Mouse (Mus musculus) mesoderm, embryonic 11.5 days (tissue): ENCODE data around the gene Gpx3.

Experiments used
- DNase-seq: peaks from one replicate; pipeline ENCODE4 v3.0.0-alpha.2; 2012; ENCODE audit warnings: low read depth, low spot score

The Gpx3 gene

DNA sequence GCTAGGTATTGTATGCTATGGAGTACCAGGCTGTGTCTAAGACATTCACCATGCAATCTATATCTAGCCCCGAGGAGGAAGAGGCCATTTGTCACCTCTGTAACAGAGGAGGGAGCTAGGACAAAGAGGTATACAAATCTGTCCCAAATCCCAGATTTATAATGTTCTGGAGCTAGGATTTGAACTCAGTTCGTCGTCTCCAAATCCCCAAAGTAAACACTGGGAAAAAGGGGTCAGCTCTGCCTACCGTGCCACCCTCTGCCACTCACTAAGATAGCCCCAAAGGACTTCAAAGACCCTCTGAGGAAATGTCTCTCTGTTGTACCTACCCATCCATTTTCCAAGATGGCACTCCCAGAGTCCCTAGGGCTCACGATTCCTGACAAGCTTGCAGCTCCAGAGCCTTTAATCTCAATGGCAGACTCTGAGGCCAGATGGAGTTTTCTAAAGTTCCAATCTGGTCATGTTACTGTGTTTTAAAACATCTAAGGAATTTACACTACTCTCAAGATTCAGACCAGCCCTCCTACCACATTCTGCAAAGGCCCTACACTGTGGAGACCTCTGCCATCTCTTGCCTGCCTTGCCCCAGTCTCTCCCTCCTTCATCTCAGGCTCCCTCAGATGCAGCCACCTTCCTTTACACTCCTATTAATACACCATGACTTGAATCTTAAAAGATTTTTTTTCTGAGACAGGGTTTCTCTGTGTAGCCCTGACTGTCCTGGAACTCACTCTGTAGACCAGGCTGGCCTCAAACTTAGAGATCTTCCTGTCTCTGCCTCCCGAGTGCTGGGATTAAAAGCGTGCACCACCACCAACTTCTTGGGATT is 9.6 kb downstream of the Gpx3 start:
- no peak for DNase-seq

DNA sequence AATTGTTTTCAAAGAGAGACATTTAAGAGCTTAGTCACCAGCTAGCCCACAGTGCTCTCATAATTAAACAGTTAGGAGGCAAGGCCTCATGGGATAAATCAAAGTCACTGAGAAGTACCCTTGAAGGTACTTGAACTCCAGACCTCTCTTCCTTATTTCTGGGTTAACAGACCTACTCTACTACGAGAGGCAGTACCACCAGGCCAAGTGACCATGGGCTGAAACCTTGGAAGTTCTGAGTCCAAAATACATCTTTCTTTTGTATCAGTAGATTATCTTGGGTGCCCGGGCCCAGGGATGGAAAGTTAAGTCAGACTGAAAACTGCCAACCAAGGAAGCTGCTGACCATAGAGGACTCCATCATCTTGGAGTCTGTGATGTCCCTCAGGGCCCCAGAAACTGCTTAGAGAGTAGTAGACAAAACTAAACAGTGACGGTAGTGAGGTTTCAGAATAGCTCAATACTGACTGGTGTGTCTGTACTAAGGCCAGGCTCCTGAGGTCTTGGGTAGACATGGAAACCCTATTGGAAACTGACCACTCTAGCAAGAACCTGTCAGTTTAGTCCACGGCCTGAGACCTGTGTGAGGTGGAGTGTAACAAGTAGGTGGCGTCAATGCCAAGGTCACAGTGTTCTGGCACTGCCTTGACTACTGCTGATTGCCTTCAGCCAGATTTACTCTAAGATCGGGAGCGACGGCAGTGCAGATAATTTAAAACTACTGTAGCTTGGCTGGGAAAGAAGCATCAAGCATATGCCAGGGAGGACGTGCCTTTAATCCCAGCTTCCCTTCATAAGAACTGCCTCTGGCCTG is 10.5 kb downstream of the Gpx3 start:
- no peak for DNase-seq

DNA sequence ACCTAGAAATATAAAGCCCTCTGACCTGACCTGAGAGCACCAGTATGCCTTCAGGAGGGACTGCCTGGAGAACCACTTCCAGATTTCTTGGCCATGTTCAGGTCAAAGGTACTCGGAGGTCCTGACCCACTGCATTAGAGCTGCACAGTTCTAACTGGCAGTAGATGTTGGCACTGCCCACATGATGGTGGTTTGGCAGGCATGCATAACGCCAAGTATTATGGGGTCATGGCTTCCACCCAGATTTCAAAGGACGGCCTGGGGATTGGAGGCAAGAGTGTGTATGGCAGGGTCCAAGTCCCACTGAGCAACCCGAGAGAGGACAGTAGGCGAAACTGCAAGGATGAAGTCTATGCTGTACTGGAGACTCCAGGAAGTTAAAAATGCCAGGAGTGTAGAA is 11.6 kb downstream of the Gpx3 start:
- DNase-seq, result no peak

DNA sequence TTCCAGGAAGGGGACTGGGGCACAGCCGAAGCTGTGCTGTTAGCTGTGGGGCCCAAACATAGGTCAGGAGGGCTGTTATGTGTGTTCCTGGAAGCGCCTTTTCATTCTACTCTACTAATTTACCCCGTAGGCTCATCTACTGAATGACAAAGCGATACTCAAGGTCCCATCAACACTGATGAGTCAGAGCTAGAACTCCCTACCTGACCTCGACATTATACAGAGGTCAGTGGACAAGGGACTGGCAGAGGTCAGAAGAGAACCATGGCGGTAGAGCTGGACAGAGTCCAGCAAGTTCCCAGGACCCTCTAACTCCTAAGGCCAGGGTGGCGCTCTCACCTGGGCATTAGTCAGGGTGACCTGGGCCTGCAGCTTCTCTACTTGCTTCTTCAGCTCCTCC is 15.2 kb downstream of the Gpx3 start:
- no peak for DNase-seq

DNA sequence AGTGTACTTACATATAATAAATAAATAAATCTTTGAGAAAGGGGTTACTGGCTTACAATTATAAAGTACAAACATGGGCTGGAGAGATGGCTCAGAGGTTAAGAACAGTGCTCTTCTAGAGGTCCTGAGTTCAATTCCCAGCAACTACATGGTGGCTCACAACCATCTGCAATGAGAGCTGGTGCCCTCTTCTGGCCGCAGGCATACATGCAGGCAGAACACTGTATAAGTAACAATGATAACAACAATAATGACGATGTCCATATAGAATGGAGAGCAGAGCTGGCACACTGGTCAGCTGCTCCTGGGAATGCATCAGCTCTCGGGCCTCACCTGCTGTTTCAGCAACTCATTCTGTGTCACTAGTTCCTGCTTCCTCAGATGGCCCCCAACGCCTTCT is 16.0 kb downstream of the Gpx3 start:
- DNase-seq, result no peak

DNA sequence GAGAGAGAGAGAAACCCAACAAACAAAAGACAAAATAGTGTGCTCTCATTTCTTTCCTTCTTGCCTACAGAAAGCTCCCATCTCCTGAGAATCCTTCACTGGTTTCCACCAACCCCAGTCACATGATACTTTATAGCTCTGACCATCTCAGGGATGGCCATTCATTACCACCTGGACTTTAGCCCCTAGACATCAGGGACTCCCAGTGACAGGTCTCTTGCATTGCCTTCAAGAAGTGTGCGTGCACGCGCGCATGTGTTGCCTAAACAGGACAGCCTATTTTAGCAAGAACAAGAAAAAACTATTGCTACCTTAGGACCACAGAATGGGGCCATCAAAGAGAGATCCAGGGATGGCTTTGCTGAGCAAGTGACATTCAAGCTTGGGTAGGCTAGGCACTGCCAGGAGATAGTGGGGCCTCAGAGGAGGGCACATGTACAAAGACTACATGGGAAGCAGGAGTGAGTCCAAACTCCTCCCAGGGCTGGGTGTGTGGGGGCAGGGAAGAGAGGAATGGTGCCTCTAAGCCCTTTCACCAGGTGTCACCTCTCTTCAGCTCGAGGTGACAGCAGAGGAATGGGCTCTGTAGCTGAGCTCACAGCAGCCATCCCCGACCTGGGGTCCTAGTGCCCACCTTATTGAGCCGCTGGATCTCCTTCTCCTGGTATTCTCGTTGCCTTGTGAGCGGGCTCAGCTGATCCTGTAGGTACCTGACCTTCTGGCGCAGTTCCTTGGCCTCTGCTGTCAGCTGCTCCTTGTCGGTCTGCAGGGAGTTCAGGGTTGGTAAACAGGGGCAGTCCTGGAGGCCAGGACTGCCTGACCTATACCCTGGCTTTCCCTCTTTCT is 18.1 kb downstream of the Gpx3 start:
- no peak for DNase-seq

DNA sequence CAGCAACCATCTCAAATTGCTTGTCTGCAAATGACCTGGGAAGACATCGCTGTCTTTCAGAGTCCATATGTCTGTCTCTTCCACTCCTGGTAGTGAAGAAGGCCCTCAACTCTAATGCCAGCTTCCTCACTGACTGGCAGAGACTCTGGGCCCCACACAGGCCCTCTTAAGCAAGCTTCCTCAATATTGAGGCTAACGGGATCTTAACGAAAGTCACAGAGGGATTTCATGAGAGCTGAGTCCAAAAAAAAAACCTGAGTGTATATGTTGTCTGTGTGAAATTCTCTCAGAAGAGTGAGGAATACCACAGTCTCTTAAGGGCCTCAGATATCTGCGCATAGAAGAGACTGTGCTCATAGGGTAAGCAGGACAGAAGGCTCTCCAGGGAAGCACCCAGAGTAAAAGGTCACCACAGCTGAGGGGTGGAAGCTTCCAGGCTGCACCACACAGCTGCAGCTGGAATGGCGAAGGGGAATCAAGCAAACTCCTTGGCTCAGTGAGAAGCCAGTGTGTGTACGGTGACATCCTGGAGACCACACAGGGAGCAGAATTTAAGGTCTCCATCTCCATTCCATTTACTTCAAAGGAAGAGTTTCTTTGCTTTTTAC is 18.8 kb downstream of the Gpx3 start:
- no peak for DNase-seq

DNA sequence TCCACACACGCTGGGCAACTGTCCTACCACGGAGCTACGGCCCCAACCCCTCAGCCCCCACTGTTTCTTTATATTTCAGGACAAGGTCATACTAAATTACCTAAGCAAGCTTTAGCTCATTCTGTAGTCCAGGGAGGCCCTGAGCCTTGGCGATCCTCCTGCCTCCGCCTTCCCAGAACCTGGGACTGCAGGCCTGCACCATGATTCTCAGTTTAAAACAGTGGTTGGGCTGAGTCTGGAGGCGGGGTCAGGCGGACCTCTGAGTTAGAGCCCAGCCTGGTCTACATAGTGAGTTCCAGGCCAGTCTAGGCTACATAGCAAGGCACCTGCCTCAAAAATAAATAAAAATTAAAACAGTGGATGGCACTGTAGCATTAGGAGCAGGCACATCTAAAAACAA is 19.5 kb downstream of the Gpx3 start:
- peak; percentile 33 for DNase-seq

DNA sequence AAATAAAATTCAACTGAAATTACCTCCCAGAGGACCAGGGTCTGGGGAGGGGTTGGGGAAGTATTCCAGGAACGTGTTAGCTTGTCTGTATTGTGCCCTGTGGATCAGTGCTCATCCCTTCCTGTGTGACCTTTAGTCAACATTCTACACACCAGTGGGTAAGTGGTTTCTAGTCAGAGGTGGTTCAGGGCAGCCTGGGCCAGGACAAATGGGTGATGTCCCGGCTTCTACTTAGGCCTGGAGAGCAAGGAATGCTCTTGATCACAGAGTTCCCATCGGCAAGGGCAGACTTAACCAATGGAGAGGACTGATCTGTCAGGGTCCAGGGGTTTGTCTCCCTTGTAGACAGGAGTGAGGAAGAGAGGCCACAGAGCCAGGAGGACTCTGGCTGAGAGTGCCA is 20.2 kb downstream of the Gpx3 start:
- no peak for DNase-seq

DNA sequence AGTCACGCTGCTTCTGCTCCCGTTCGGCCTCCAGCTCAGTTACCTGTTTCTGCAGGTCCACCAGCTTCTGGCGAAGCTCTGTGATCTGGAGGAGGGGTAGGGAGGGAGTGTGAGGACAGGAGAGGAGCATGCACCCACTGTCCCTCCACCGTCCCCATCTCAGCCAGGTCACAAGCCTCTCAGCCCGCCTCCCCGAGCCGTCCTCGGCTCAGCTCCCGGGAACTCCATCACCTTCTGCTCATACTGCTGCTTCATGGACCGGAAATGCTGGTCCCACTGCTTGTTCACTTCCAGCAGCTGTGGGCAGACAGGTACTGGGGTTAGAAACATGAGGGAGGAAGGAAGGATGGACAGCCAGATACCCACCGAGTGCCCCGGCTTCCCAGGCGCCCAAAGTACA is 21.9 kb downstream of the Gpx3 start:
- no peak for DNase-seq

DNA sequence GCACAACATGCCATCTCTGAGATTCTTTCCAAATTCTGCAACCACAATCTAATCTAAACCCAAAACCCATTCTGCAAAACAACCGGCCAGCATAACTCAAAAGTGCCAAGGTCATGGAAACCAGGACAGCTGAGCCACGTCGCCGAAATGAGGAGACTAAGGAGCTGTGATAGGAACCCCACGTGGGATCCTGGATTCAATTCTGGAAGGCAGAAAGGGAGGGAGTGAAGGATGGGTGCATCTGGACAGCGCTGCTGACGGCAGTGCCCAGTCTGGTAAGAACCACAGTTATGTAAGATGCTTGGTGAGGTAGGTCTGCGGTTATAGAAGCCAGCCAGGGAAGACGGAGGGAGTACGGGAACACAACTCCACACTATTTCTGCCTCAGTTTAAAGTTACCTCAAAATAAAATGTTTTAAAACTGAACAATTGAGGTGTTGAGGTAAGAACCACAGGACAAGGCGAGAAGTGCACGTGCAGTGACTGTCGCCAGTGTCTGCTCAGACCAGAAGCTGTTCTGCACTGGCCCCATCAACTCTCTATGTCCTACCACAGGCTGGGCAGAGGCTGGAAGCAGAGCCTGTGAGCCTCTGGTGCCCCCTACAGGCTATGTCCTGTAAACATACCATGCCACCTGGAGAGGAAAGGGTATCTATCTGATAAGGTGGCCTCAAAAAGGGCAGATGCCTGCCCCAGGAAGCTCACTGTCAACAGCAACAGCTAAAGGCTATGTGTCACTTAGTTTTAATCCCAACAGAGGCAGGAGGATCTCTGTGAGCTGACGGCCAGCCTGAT is 25.3 kb downstream of the Gpx3 start:
- peak; percentile 59 for DNase-seq

DNA sequence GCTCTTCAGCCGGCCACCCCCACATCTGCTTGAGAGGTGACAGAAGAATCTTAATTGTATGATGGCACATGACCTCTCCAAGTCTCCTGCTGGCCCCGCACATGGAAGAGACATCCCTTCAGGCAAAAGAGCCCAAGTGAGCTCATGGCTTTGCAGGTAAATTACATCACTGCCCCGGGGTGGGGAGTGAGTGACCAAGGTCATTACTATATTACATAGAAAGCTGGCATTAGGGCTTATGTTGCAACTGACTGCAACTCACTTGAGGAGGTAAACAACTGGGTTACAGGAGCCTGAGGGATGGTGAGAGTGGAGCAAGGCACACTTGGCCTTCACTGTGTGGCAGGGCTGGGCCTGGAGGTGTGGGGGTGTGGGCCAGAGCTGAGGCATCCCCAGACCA is 26.0 kb downstream of the Gpx3 start:
- no peak for DNase-seq

DNA sequence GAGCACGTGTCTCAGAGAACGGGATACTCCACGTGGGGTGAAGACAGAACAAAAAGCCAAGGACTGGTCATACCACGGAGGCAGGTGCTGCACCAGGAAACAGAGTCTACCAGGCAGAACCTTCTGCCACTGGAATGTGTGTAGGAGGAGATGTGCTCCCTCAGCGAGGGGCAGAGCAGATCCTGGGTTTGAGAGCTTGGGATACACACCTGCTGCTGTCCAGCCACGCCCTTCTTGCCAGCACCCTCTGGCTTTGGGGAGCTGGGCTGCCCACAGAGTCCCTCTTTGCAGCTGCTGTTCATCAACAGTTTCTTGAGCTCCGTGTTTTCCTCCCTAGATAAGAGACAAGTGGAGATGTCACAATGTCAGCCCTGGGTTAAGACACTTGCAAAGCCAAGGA is 26.6 kb downstream of the Gpx3 start:
- DNase-seq, result no peak

DNA sequence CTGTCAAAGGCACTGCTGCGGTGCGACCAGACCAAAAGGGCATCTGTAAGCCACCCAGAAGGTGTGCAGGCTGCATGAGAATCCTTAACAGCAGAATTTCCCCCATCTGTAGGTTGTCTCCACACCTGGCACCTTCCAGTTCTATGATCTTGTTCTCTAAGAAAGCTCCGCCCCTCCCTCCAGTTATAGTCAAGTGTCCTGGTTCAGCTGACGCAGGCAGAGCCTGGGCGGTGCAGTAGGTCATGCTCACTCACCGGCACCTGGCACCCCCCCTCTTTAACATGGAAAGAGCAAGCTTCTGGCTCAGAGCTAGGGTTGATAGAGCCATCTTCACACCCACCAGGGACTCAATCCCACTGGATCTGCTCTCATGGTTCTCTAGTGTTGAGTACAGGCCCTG is 27.0 kb downstream of the Gpx3 start:
- no peak for DNase-seq

DNA sequence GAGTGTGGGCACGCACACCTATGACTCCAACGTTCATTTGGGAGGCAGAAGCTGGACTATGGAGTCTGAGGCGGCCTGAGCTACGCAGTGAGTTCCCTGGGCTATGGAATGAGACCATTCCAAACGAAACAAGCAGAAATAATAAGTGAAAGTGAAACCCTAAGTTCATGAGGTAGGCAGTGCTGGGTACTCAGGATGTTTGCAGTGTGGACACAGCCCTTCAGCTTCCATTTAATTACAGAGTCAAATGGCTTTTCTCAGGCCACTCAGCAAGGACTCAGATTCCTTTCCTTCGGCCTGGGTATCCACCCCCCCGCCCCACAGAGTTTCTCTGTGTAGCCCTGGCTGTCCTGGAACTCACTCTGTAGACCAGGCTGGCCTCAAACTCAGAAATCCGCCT is 27.5 kb downstream of the Gpx3 start:
- DNase-seq, result no peak

DNA sequence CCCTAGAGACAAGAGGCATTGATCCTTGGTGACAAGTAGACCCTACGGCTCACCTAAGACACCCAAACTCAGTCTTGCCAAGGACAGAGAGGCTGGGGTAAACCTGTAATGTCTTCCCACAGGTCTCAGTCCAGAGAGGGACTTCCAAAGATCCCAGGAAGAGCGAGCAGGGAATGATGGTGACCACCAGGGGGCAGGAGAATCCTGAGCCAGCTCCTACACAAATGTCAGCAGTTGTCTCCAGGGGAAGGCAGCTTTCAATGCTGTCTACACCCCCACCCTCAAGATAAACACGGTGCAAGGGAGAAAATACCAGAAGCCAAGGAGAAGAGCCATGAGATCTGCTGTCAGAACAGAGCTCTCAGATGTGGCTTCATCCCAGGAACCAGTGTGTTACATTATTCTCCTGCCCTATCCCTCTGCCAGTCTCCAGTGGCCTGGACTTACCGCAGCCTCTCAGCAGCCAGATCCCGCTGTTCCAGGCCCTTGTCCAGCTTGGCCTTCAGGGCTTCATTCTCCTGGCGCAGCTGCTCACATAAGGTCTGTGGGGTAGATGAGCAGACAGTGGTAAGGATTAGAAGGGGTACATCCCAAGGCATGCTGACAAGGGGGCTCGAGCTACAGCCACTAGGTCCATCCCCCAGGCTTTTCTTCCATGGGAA is 28.2 kb downstream of the Gpx3 start:
- peak; percentile 68 for DNase-seq

DNA sequence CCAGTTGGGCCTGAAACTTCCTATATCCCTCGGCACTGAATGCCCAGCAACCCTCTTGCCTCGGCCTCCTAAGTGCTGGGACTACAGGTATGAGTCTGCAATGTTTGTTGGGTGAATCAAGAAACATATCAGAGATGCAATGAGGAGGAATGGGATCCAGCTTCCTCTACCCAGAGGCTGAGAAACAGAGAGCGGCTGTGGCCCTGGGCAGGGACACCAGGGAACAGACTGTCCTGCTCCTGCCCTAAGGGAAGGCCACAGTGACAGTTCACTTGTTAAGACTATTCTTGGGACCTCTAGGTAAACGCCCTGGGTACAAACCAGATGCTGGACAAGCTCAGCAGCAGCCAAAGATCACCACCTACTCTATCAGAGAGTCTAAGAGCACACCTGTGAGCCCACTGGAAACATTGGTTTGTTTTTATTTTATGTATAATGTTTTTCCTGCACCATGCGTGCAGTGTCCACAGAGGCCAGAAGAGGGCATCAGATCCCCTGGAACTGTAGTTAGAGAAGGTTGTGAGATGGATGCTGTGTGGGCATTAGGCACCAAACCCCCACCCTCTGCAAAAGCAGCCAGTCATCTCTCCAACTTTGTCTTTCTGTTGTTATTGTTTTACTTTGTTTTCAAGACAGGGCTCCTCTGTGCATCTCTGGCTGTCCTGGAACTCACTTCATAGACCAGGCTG is 29.3 kb downstream of the Gpx3 start:
- peak; percentile 23 for DNase-seq

DNA sequence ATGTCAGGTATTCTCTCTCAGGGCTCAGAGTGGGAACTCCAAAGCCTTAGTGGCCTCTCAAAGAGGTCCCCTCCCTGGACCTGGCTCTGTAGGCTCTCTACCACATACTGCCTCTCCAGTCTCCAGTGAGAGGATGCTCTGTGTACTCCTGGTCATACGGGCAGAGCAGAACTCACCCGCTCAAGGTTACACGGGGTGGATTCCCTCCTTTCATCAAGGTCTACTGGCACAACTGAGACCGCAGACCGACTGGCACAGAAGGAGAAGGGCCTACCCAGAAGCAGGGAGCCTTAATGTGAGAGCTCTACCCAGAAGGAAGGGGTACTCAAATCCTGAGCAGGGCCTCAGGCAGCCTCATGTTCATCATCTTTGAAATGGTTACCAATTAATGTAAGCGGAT is 30.3 kb downstream of the Gpx3 start:
- no peak for DNase-seq

DNA sequence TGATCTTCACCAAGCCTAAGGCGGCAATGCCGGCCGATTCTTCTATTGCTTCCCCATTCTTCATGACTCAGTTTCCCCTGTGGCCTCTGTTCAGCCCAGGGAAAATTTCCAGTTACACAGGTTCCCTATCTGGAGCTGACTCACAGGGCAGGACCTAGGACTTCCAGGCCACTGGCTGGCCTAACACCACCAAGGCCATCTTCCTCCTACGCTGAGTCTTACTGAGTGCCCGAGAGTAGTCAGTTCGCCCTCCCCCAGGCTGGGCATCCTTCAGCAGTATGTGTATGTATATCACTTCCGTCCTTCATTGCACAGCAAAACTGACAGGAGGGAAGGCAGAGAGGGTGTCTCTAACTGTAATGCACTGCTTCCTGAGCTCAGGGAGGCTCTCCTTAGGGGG is 31.9 kb downstream of the Gpx3 start:
- DNase-seq, result no peak
